In the genomic region with DNA sequence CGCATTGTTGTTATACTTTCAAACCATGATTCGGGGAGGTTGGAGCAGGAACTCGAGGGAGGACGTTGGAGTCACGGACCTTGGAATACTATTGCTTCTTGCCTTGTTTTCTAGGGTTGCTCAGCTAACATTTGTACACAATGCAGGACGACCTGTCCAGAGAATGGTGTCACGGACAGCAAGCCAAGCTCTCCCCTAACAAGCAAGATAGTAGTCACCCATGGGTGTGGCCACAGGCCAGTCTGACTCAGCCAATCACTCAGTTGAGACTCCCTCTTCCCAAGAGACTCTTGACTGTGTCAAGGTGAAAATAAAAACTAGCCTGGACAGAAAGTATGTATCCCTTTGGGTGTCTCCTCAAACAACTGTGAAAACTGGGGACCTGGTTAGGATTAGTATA, we compare ENCODE assay signal across 12 mouse cellular contexts.
"Had no signal": no experiment of that assay in that cellular context is flagged by ENCODE, and none has a peak within 500 bp of the region (broad histone marks: within the 10 kb centered on the region; RNA-seq: fewer than 3 reads in every experiment).

No protein-coding gene starts in this region.

- DNase-seq: left cerebral cortex, postnatal 4 days; liver; liver, embryonic 13.5 days; liver, postnatal 0 days; lung, adult 18-20 months; lung, adult 2 months; lung, embryonic 14.5 days; lung, postnatal 10 days; lung, postnatal 14 days; lung, postnatal 36 days; lung, postnatal 4 days; midbrain, embryonic 14.5 days had no signal
